Mouse (Mus musculus): ENCODE results near the gene Olfr1424.
"Not testable (repeated sequence)": the region's sequence is repeated elsewhere in the genome, so short reads cannot be mapped to it uniquely, and the experiment has no call there.

The Olfr1424 gene

DNA sequence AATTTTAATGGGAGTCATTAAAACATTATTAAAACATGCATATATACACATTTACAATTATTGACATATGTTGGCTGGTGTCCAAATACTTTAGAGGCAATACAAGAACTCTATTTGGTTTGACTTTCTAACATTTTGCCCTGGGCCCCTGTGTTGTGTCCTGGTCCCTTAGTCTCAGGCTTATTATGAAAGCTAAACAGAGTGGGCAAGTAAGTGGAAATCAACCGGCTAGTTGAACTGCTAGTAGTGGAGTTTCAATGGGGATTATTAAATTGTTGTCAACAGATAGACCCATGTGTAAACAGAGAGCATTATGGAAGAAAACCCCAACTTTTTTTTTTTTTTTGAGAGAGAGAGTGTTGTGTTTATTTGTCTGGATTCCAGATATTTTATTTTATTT lies at the start of gene Olfr1424:
Olfr1424 (minus strand) TSS at position 101 of the 400 bp plus-strand sequence.
- DNase-seq (ENCODE audit: low spot score), result not testable (repeated sequence)

DNA sequence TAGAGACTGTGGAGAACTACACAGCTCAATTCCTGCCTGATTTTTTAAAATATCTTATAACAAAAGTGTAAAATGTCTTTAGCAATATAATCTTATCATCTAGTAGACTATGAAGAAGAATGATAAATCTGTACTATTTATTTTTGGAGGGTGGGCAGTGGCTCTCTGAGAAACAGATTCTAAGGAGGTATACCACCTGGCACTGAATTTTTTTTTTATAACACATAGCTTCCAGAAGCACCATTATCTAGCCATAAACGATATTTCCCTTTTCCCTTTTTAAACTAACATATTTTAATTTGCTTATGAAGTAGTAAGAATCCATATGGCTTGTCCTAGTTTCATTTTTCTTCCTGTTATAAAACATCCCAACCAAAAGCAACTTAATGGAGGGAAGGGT lies 42.1 kb upstream of the Olfr1424 start:
- DNase-seq (ENCODE audit: low spot score), result no peak

DNA sequence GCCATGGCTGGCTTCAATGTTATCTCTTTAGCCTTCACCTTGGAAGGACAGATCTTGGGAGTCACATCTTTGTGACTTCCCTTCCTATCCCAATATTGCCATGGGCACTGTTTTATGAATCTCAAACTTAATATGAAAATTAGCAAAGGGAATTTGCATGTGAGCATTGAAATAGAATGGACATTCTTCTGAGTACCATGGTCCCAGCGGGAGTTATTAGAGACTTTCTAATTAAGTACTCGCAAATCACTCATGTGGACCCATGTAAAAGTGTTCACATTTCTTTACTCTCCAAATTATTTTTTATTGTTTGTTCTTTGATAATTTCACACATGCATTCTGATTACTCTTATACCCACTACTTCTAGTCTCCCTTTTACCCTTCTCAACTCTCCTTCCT lies 40.8 kb upstream of the Olfr1424 start, which contains the start of gene Olfr1427:
Olfr1427 (minus strand) TSS at position 101 of the 400 bp plus-strand sequence.
- no peak for DNase-seq (ENCODE audit: low spot score)

DNA sequence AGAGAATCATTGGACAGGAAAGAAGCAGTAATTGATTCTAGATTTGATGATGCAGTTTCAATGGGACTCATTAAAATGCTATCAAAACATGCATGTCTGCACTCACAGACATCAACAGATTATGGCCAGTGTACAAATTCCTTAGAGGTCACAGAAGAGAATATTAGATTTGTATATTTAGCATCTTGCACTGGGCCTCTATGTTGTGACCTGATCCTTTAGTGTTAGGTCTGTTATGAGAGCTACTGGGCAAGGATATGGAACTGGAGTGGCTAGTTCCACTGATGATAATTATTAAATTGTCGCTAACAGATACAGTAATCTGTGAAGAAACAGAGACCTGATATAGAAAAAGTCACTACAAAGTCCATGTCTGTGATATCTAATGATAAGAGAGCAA lies 29.4 kb upstream of the Olfr1424 start, which contains the start of gene Olfr1426:
Olfr1426 (minus strand) TSS at position 101 of the 400 bp plus-strand sequence.
- no peak for DNase-seq (ENCODE audit: low spot score)

DNA sequence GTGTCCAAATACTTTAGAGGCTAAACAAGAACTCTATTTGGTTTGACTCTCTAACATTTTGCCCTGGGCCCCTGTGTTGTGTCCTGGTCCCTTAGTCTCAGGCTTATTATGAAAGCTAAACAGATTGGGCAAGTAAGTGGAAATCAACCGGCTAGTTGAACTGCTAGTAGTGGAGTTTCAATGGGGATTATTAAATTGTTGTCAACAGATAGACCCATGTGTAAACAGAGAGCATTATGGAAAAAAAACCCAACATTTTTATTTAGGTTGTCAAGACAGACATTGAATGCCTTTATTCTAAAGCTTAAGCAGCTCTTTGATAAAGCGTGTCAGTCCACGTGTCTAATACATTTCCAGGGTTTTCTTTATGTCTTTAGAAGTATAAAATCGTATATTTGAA lies 15.1 kb upstream of the Olfr1424 start, which contains the start of gene Olfr1425:
Olfr1425 (minus strand) TSS at position 101 of the 400 bp plus-strand sequence.
- DNase-seq (ENCODE audit: low spot score), result not testable (repeated sequence)

DNA sequence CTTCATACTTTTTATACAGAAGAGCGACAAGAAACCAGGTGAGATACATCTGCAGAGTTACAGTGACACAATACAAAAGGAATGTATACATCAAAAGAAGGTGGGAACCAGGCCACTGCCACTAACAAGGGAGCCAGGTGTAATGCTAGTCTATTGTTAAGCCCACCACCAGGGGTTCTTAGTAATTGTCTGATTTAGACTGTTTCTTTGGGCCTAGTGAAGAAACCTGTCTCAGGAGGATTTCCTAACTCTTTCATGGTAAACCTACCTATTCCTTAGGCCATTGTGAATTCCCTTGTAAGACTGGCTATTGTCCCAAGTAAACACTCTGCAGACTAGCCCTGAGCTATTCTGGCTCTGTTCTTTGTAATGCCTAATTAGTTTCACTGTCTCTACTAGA lies 7.1 kb upstream of the Olfr1424 start:
- DNase-seq (ENCODE audit: low spot score), result not testable (repeated sequence)

DNA sequence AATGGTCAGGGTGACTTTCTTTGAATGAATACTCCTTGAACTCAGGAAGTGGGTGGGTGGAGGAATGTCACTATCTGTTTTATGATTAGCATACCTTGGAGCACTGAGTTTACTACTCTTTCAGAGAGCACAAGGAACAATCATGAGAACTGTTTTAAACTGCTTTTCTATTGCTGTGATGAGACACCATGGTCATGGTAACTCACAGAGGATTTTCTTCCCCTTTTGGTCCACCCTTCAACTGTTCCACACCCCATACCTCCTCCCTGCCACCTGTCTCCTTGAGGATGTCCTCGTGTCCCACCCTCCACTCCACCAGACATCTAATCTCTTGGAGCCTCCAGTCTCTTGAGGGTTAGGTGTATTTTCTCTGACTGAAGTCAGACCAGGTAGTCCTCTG lies 5.3 kb upstream of the Olfr1424 start:
- DNase-seq (ENCODE audit: low spot score), result not testable (repeated sequence)

DNA sequence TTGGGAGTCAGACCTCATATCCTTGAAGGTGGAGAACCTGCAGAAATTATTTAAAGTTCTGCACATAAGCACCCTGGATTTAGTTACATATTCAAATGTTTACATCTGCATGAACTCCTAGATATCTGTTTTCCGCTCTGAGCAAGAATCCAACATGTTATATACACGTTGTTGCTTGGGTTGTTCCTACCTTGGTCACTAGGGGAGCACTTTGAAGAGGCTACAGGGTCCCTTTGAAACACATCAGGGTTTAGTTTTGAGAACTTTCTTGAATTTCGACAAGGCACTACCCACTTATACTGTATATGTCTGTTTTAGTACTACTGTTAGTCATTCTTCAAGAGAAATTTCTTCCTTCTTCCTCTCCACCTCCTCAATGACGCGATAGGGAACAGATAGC lies 19.3 kb downstream of the Olfr1424 start:
- DNase-seq (ENCODE audit: low spot score), result no peak

DNA sequence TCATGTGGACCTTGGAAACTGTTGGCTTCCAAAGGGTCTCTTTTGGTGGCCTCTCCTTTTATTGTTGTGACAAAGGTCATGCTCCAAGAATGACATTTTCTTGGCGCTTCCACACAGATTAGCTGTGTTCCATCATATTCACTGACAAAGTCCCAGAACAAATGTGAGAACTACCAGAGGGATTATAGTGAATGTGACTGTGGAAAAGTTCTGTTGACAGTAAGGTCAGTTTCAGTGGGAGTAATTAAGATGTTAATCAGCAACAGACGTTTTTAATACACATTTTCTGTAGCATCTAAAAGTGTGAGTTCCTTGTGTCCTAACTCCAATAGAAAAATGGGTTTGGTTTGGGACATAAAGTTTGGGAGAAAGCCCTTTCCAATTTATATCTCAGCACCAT lies 21.3 kb downstream of the Olfr1424 start, which contains the start of gene Olfr1423:
Olfr1423 (minus strand) TSS at position 101 of the 400 bp plus-strand sequence.
- no peak for DNase-seq (ENCODE audit: low spot score)

DNA sequence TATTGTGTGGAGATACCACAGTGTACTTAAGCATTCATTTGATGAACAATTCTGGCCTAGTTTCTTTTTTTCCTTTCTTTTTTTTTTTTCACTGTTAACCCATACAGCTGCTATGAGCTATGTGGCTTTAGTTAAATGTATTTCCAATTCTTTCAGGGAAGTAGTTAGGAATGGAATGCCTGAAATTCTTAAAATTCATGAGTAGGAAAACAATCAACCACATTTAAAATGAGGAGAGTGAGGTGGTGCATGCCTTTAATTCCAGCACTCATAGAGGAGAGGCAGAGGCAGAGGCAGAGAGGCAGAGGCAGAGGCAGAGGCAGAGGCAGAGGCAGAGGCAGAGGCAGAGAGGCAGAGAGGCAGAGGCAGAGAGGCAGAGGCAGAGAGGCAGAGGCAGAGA lies 24.8 kb downstream of the Olfr1424 start:
- no peak for DNase-seq (ENCODE audit: low spot score)

DNA sequence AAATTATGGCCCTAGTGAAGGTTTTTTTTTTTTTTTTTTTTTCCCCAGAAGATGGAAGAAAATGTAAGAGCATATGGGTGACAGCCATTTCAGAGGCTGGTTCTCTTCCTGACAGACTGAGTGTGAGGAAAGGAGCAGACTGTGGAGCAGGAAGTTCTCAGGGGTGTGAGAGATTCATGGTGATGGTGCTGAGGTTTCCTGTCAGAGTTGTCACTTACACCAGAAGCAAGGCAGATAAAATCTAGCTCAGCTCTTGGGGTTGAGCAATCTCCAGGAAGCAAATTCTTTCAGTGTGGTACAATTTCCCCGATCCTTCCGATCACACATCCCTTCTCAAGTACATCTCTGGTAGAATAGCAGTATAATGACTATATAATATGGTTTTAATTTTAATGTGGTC lies 35.9 kb downstream of the Olfr1424 start:
- no peak for DNase-seq (ENCODE audit: low spot score)

DNA sequence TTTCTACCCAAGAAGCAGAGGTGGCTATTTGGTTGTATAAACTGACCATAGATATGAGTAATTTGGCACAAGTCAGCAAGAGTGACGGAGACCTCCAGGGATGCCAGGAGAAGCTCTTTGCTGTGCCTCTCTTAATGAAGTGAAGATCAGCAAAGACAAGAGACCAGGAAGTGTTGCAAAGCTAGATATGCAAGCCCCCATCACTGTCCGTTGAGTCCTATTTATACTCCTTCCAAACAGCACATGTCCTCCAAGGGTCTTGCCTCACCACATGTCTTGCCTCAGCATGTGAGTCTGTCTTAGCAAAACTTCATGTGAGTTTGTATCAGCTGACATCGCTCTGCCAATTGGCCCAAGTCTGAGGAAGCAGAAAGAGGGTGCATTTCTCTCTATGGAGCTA lies 37.1 kb downstream of the Olfr1424 start:
- DNase-seq (ENCODE audit: low spot score), result no peak

DNA sequence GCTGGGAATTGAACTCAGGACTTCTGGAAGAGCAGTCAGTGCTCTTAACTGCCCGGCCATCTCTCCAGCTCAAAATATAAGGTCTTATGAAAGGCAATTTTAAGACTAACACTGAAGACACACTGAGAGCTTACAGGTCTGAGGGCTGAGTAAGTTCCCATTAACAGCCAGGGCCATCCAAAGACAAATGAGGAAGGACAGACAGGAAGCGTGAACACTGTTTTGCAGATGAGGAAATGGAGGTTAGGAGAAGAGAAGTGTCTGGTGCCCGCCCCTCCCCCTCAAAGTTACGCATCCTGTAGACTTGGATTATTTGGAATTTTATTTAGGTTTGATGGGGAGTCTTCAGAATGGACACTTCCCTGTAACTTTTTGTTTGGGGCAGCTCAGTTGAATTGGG lies 38.3 kb downstream of the Olfr1424 start:
- no peak for DNase-seq (ENCODE audit: low spot score)

DNA sequence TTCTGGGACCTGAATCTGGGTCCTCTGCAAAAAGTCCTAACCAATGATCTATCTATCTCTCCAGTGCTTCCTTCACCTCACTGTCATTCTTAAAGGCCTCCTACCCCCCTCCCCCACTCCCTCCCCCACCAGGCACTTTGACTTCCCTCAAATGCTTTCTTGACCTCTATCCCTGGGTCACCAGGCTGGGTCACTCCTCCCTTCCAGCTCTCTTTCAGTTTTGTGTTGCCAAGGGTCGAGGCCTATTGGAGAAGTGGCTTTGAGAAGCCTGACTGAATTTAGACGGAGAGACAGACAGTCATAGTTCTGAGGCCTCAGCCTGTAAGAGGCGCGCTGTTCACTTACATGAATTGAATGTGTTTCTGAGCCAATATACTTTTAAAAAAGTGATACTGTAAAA lies 46.3 kb downstream of the Olfr1424 start:
- DNase-seq (ENCODE audit: low spot score), result no peak

DNA sequence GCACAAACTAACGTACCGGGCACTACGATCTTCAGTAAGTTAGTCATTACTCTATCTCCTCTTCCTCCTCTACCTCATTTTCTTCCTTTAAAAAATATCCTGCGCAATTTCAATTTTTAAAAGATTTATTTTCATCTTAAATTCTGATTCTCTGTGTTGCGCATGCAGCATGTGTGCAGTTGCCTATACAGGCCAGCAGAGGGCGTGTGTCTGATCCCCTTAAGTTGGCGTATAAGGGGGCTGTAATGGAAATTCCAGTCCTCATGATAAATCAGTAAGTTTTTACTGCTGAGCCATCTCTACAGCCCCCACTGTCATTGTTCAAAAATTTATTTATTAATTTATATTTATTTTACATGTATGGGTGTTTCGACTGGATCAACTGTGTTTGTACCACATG lies 46.8 kb downstream of the Olfr1424 start:
- no peak for DNase-seq (ENCODE audit: low spot score)

DNA sequence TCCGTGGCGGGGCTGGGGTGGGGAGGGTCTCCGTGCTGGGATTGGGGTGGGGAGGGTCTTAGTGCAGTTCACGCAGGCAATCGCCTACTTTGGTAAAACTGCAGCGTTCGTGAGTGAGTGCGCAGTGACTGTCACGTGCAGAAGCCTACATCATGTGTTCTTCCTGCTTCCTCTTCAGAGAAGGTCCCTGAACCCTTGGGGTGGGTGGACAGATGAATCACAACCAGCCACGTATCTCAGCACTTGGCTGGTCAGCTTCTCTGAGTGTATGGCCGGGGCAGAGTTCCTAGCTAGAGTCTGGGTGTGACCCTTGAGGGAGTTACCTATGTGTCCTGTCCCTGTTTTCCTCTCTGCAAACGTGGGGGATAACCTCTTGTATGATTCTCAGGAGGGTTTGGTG lies 49.3 kb downstream of the Olfr1424 start:
- DNase-seq (ENCODE audit: low spot score), result peak; percentile 78

DNA sequence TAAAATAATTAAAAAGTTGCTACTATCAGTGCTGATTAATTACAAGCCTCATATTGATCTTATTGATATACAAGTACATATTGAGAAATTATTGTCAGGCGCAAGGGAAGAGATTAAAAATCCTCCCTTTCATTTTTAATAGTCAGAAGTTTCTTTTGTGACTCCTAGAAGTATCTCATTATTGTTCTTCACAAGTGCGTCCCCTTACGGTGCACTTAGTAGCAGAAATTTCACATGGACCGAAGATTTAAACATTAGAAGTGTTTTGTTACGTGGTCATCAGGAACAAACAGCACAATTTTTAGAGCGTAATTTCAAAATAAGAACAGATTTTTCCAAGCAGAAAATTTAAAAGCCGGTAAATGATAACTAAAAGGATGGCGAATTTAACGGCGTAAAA lies 49.9 kb downstream of the Olfr1424 start:
- no peak for DNase-seq (ENCODE audit: low spot score)

DNA sequence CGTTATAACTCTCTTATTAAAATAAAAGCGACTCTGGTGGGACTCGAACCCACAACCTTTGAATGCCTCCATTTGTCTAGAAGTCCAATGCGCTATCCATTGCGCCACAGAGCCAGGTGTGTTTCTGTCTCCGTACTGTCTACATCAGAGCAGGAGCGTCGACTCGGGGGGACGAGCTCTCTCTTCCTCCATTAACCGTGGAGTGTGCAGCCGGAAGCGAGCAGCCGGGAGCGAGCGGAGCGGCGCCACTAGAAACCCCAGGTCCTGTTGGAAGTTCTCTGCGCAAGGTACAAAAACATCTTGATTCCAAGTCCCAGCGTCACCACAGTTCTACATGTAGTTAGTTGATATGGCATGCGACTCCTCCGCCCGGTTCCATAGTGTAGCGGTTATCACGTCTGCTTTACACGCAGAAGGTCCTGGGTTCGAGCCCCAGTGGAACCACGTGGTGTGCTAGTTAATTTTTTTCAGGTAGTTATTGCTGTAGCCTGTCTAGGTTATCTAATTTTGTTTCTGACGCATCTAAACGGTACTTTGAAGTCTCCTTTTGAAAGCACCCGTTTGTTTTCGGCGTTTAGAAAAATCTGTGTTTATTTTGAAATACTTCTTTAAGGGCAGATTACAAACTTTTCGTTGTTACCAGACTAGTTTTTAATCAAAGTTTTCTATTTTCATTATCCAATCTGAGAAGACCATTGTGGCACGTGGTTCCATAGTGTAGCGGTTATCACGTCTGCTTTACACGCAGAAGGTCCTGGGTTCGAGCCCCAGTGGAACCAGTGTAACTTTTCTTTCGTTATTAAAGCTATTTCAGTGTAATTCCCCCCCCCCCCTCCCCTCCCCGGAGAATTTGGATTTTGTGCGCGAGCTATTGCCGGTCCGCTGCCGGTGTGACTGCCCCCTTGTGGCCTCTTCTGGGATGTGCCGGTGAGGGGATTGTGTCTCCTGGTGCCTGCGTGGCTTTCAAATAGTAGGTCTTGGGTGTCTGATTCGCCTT lies 50.6 kb downstream of the Olfr1424 start:
- DNase-seq (ENCODE audit: low spot score), result peak; percentile 95

DNA sequence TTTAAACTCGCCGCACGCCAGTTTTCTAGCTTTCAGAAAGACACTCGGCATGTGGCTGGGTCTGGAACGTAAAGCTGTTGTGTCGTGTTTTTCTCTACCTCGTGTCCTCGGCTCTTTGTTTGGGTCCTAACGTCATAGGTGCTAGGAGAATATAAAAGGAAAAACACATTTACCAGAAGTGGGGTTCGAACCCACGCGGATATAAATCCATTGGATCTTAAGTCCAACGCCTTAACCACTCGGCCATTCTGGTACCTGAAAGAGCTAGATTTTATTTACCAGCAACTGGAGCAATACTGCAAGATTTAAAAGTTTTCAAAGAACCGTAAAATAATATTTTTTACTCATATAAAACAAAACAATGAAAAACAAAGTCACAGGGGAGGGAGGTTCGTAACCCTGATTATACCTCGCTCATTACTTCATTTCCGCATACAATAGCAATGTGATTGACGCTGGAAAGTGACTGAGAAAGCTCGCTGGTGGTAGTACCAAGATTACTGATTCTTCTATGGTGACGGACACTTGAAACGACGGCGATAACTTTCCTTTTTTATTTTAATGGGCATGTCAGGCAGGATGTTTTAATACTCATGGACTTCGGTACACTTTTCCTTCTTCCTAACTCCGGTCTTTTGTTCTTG lies 51.4 kb downstream of the Olfr1424 start:
- DNase-seq (ENCODE audit: low spot score), result peak; percentile 84

DNA sequence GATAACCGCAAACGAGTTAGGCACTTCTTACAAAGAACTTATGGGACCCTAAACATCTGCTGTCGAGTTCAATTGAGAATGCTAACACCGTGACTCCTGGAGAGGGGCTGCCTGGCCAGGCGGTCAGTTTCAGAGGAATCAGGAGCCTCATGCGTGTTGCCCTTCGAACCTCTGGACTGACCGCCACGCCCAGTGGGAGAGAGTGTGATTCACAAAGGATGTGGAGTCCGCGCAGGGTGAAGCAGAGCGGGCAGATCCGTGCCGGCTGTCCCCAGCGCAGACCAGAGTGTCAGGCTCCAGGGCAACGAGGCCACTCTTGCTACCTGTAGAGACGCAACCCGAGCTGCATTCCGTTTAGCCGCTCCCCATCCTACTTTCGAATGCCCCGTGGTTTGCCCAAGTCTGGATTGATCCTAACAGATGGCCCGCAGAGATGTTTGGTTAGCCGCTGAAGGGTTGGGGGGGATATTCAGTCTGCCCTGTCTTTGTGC lies 52.2 kb downstream of the Olfr1424 start:
- DNase-seq (ENCODE audit: low spot score), result peak; percentile 85

DNA sequence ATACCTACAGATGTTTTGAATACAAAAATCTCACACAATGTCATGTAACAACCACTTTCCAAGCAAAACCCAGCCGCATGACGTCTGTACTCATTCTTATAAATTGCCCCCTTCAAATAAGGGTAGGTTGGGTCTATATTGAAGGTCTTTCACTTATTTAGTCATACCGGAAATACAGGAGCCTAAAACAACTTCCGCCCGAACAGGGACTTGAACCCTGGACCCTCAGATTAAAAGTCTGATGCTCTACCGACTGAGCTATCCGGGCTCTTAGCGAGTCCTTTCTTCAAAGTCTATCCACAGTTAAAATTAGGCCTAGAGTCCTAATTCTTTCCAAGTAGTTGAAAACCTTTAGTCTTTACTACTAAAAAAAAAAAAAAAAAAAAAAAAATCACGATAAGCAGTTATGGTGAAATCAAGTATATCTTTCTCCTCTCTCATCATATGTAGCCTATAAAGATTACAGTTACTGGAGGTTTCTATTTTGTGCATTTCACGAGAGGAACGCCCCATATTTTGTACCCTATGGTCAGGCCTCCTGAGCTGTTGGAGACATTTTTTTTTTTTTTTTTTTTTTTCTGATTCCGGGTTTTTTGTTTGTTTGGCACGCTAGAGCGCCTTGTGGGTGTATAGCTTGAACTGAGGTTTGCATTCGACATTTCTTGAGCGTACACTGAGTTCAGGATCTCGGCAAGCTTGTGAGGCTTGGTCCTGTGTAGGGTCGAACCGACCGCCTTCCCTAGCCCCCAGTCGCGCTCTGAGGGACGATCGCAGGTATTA lies 52.8 kb downstream of the Olfr1424 start:
- DNase-seq (ENCODE audit: low spot score), result peak; percentile 89

Measured in yolk sac, embryonic 10.5 days (tissue).